Mouse (Mus musculus) stomach, embryonic 14.5 days (tissue): ENCODE results near the gene Foxl2. TPM values are rescaled to one million over a fixed set of nuclear protein-coding genes. Genes with fewer than 3 reads are reported as not detected.

ENCODE experiments used
- ATAC-seq: fragments of 200-750 bp; cut with Nextera tagmentation; 2 replicates; pipeline ENCODE4 v1.8.0; 2017; ENCODE audit warnings: low read depth, moderate TSS enrichment; ENCODE audit not compliant: insufficient number of reproducible peaks, insufficient read depth, low FRiP score
- H3K27ac ChIP-seq: fragments of 300-500 bp; sonication (generic); 2 replicates; pipeline ENCODE4 v1.5.1; 2014; ENCODE audit warnings: mild to moderate bottlenecking, low read length, moderate library complexity, mixed read lengths
- H3K27me3 ChIP-seq: fragments of 300-500 bp; sonication (generic); 2 replicates; pipeline ENCODE4 v1.6.1; 2014; ENCODE audit warnings: low read length, control low read depth, mixed read lengths; ENCODE audit not compliant: control insufficient read depth, insufficient read depth
- H3K36me3 ChIP-seq: fragments of 300-500 bp; sonication (generic); 2 replicates; pipeline ENCODE4 v1.6.1; 2014; ENCODE audit warnings: mild to moderate bottlenecking, control low read depth, low read length, moderate library complexity, mixed read lengths; ENCODE audit not compliant: control insufficient read depth, insufficient read depth
- H3K4me1 ChIP-seq: fragments of 300-500 bp; sonication (generic); 2 replicates; pipeline ENCODE4 v1.6.1; 2014; ENCODE audit warnings: low read length, control low read depth, mixed read lengths; ENCODE audit not compliant: control insufficient read depth, insufficient read depth
- H3K4me2 ChIP-seq: fragments of 300-500 bp; sonication (generic); replicated peaks from 2 replicates; pipeline ENCODE4 v1.6.1; 2014; ENCODE audit warnings: low read depth, low read length, control low read depth
- H3K4me3 ChIP-seq: fragments of 300-500 bp; sonication (generic); 2 replicates; pipeline ENCODE4 v1.5.1; 2014; ENCODE audit warnings: low read depth, low read length, control low read depth
- H3K9ac ChIP-seq: fragments of 300-500 bp; sonication (generic); replicated peaks from 2 replicates; pipeline ENCODE4 v1.6.1; 2014; ENCODE audit warnings: low read depth, mild to moderate bottlenecking, control low read depth, low read length, moderate library complexity, mixed read lengths
- H3K9me3 ChIP-seq: fragments of 300-500 bp; sonication (generic); 2 replicates; pipeline ENCODE4 v1.6.1; 2016; ENCODE audit warnings: low read depth, low read length, control low read depth; ENCODE audit not compliant: control insufficient read depth
- WGBS: fragments of 180-500 bp; shearing (Covaris S2); extraction: QIAGEN DNeasy Blood & Tissue Kit; methylation state at CpG from one replicate; pipeline ENCODE4 v1.1.7; 2014; 5-methylcytosine and 5-hydroxymethylcytosine counted together
- polyA plus RNA-seq: library from polyadenylated mRNA; unstranded; fragments of >200 nt; fragmentation: Nextera tagmentation; extraction: Ambion mirVana; gene quantifications from 2 replicates; pipeline ENCODE4 v1.2.1, GENCODE M21; 2014

The Foxl2 gene
- polyA plus RNA-seq, 1 experiment from 2014 or later = not detected

GRCm38 (mm10) chr9:98973561-98973960 lies 18.5 kb downstream of the Foxl2 start:
- no peaks in the 10 kb centered on the region for H3K36me3 ChIP-seq
- 0 out of 2 replicates have a peak, but pooled peaks cover 5% of the 10 kb centered on the region for H3K9me3 ChIP-seq
- peak overlapping the region; percentile 29 for H3K4me3 ChIP-seq
- H3K27me3 ChIP-seq = peaks cover 48% of the 10 kb centered on the region
- 2% methylated on average over 7 of the region's 7 CpGs for WGBS
- no peaks in the 10 kb centered on the region for H3K4me1 ChIP-seq
- no peak overlapping the region for H3K9ac ChIP-seq
- no peak for ATAC-seq
- peak overlapping the region; percentile 49 for H3K4me2 ChIP-seq
- no peak overlapping the region for H3K27ac ChIP-seq

DNA sequence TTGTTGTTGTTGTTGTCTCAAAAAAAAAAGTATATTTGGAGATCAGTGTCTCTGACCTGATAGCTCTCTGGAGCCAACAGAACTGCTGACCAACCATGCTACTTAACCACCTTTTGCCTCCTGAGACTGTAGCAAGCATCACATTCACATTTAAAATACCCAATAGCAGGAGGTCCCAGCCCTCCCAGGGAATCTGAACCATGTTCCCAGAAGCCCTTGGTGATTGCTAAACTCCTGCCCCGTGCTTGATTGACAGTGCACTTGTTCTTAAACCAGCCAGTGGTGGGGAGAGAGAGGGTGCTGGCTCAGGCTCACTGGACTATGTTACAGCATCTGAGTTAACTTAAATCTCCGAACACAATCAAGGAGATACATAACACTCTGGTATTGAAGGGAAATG lies 19.8 kb downstream of the Foxl2 start:
- no peak overlapping the region for H3K4me2 ChIP-seq
- no peak for ATAC-seq
- H3K9me3 ChIP-seq = 0 out of 2 replicates have a peak, but pooled peaks cover 5% of the 10 kb centered on the region
- WGBS = 48% methylated on average over 2 of the region's 2 CpGs
- no peaks in the 10 kb centered on the region for H3K4me1 ChIP-seq
- H3K27ac ChIP-seq = no peak overlapping the region
- H3K9ac ChIP-seq = no peak overlapping the region
- peaks cover 42% of the 10 kb centered on the region for H3K27me3 ChIP-seq
- H3K36me3 ChIP-seq = no peaks in the 10 kb centered on the region
- no peak overlapping the region for H3K4me3 ChIP-seq

GRCm38 (mm10) chr9:98976081-98976480 lies 21.0 kb downstream of the Foxl2 start:
- H3K27me3 ChIP-seq = peaks cover 36% of the 10 kb centered on the region
- no peaks in the 10 kb centered on the region for H3K9me3 ChIP-seq
- ATAC-seq = no peak
- H3K4me3 ChIP-seq = no peak overlapping the region
- no peaks in the 10 kb centered on the region for H3K36me3 ChIP-seq
- no peaks in the 10 kb centered on the region for H3K4me1 ChIP-seq
- no peak overlapping the region for H3K9ac ChIP-seq
- H3K4me2 ChIP-seq = no peak overlapping the region
- no peak overlapping the region for H3K27ac ChIP-seq
- WGBS = 93% methylated on average over 1 of the region's 1 CpGs

DNA sequence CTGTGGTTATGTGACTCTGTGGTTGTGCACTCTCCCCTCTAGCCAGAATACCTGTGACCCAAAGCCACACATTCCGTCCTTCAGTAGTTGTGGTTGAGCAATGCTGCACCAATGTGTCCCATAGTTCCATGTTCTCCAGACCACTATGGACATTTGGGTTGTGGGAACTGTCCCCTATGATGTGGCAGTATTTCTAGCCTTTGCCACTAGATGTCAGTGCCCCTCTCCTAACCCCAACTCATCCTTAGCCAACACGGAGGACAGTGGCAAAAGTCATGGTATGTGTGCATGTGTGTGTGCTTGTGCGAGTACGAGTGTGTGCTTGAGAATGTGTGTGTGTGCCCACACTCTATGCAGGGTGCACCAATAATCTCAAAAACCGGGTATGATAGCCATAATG lies 21.4 kb downstream of the Foxl2 start:
- WGBS = 45% methylated on average over 5 of the region's 5 CpGs
- Histone ChIP-seq H3K9ac (no peak overlapping the region), H3K9me3 (no peaks in the 10 kb centered on the region), H3K27ac (no peak overlapping the region), H3K4me1 (no peaks in the 10 kb centered on the region), H3K4me3 (no peak overlapping the region), H3K27me3 (peaks cover 36% of the 10 kb centered on the region), H3K36me3 (no peaks in the 10 kb centered on the region), H3K4me2 (no peak overlapping the region)
- no peak for ATAC-seq

DNA sequence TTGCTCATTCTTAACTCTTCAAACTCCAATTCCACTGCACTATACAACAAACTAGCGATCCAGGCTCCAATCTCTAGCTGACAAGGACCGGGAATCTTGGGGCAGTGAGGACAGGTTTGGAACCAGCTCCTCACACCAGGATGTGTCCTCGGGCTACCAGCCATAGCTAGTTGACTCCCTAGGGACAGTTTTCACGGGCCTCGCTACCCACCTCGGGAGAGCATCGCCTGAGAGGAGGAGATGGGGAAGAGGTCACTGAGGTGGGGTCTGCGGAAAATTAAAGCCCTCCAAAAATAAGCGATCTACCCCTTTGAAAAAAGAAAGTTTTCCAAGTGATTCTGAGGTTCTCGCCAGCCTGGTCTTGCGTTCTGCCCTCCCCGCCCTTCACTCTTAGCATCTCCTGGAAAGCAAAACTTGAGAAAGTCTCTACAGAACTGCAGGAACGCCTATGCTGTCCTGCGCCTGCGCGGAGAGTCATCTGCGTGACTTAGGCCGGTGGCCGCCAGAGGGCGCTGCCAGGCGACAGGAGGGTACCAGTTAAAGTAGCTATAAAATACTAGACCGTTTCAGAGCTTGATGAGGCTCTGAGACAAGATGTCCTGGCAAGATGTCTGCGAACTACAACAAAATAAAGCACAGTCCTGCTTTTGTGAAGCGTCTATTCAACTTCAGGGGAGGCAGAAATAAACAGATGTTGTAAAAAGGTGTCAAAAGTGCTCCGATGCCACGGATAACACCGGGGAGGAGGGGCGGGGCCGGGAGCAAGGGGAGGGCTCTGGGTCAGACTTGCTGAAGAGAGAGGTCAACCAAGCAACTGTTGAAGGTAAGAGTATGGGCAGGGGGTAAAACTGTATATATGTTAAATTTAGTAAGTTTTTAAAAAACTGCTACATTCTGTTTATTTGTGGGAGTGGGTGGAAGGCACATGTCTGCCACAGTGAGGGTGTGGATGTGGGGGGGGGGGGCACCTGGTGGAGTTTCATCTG lies 24.6 kb downstream of the Foxl2 start:
- no peak overlapping the region for H3K9ac ChIP-seq
- peak; percentile 71 for ATAC-seq
- H3K4me1 ChIP-seq = no peaks in the 10 kb centered on the region
- WGBS = 4% methylated on average over 29 of the region's 29 CpGs
- no peaks in the 10 kb centered on the region for H3K9me3 ChIP-seq
- no peak overlapping the region for H3K4me3 ChIP-seq
- peaks cover 20% of the 10 kb centered on the region for H3K27me3 ChIP-seq
- H3K27ac ChIP-seq = no peak overlapping the region
- no peaks in the 10 kb centered on the region for H3K36me3 ChIP-seq
- peak overlapping the region; percentile 32 for H3K4me2 ChIP-seq

DNA sequence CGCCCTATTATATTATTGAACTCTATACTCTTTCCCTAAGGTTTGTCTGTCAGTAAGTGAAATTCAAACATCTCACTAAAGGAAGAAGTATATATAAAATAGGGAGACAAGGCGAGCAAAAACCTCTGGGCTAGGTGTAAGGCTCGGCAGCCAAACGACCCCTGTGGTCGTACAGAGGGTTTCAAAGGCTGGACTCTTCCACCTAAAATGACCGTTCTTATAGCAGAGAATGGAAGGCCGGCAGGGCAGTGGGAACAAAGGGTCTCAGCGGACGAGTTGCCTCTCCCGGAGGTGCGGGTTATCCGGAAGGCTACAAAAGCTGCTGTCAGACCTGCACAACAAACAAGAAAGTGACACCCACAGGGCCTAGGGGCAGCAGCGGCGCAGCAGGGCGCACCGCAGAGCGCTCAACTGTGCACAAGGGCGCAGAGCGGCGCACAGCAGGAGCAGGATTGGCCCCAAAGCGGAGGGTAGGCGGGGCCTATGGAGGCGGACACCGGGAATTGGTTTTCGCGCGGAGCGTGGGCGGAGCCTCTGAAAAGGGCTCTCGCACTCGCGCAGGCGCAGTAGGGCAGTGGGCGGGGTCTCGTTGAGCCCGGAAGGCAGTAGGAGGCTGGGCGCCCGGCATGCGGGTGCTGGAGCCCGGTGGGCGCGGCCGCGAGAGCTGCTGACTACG lies 30.9 kb downstream of the Foxl2 start, which contains the start of gene Faim:
TSS of gene Faim (plus strand) at position 574 of the 676 bp plus-strand sequence.
- Histone ChIP-seq H3K4me2 (peak within 1 kb of the TSS; percentile 79), H3K36me3 (no peaks in the 10 kb centered on the region), H3K4me3 (peak within 1 kb of the TSS; percentile 77), H3K9ac (peak within 1 kb of the TSS; percentile 51), H3K9me3 (no peaks in the 10 kb centered on the region), H3K4me1 (no peaks in the 10 kb centered on the region), H3K27me3 (0 out of 2 replicates have a peak, but pooled peaks cover 7% of the 10 kb centered on the region), H3K27ac (no peak within 1 kb of the TSS)
- WGBS = 1% methylated on average over 45 of the region's 45 CpGs
- peak; percentile 99 for ATAC-seq

- H3K4me1 ChIP-seq = no peaks in the 10 kb centered on the region
- H3K27me3 ChIP-seq = 0 out of 2 replicates have a peak, but pooled peaks cover 7% of the 10 kb centered on the region
- H3K9me3 ChIP-seq = no peaks in the 10 kb centered on the region
- peak overlapping the region; percentile 79 for H3K4me2 ChIP-seq
- no peaks in the 10 kb centered on the region for H3K36me3 ChIP-seq
- H3K4me3 ChIP-seq = peak overlapping the region; percentile 77
- ATAC-seq = peak; percentile 28; the same call in 1 of the 2 replicates
- WGBS = 2% methylated on average over 50 of the region's 50 CpGs
- no peak overlapping the region for H3K27ac ChIP-seq
- peak overlapping the region; percentile 51 for H3K9ac ChIP-seq
These were observed 31.5 kb downstream of the Foxl2 start for GRCm38 (mm10) chr9:98986476-98987096.

DNA sequence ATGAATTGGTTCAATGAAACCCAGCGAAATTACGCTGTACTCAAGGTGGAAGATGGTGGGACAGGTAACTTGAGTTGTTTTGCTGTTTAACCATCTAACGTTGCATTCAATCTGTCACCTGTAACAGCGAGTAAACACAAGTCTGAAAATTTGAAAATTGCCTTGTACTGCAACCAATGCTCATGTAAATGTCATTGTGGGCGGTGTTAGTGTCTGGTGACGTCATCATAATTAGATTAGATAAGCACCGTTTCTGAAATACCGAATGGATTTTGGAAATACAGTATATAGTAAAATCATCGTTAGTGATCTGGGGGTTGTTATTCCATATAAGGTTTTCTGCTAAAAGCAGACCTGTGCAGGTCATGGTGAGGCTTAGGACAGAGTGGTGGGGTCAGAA lies 32.0 kb downstream of the Foxl2 start:
- Histone ChIP-seq H3K9me3 (no peaks in the 10 kb centered on the region), H3K4me3 (peak overlapping the region; percentile 77), H3K36me3 (no peaks in the 10 kb centered on the region), H3K4me2 (peak overlapping the region; percentile 79), H3K4me1 (no peaks in the 10 kb centered on the region), H3K27ac (no peak overlapping the region), H3K9ac (peak overlapping the region; percentile 51; the same call in 1 of the 2 replicates), H3K27me3 (0 out of 2 replicates have a peak, but pooled peaks cover 7% of the 10 kb centered on the region)
- ATAC-seq = no peak
- 43% methylated on average over 9 of the region's 9 CpGs for WGBS
